Mouse (Mus musculus) heart, adult 2 months (tissue): ENCODE data around the gene Samd13.

Source experiments
- CTCF ChIP-seq: fragments of 200-600 bp; IDR thresholded peaks from 2 replicates; pipeline ENCODE4 v1.8.1; 2022; ENCODE audit warnings: antibody characterized with exemption, mild to moderate bottlenecking, moderate library complexity
- EP300 ChIP-seq: fragments of 200-500 bp; IDR thresholded peaks from 2 replicates; pipeline ENCODE4 v1.6.1; 2011; ENCODE audit warnings: low read depth, low read length, control low read depth; ENCODE audit not compliant: insufficient read depth
- POLR2A ChIP-seq: fragments of 200-500 bp; IDR thresholded peaks from 2 replicates; pipeline ENCODE4 v1.6.1; 2011; ENCODE audit warnings: mild to moderate bottlenecking, low read depth, low read length, control low read depth; ENCODE audit not compliant: insufficient read depth

DNA sequence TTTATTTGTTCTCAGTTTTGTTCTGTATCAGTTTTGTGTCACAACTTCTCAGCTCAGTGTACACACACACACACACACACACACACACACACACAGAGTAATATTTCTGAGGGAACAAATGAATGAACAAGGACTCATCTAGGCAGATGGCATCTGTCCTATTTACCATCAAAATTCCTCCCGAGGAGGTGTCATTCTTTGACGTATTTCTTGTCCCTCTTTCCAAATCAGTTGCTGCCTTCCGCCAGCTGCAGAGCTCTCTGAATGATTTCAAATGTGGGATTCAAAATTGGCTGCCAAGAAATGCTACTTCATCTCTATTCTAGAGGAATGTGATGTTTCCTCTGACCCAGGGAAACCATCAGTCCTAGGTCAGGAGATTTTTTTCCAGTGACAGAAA lies 37.6 kb upstream of the Samd13 start:
- TF ChIP-seq POLR2A: no peak
- TF ChIP-seq CTCF: no peak
- no peak for TF ChIP-seq EP300
